Mouse (Mus musculus): ENCODE data around the gene Park7. TPM values are rescaled to one million over a fixed set of nuclear protein-coding genes. Genes with fewer than 3 reads are reported as not detected.

Park7 gene
- polyA plus RNA-seq, 1 experiment = 34.4 TPM

DNA sequence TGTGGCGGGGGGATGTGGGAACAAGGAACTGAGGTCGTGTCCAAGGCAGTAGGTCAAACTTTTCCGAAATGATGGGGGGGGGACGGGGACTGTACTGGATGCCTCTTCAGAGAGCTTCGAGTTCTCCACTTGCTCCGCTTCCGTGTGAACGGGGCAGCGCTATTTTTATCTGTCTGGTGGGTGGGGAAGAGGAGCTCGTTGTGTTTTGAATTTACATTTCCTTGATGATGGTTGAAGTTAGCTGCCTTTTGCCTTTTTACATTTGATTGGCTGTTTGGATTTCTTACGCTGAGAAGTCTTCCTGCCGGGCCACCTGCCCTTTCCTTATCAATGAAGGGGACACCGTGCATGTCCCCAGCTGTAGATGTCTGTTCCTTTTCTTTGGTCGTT, 23.8 kb upstream of the Park7 start:
- TF ChIP-seq GATA1 (IDR thresholded peaks at IDR 0.05; ENCODE audit: low read length) (no peak), TAL1 (IDR thresholded peaks at IDR 0.05; ENCODE audit: low read length) (no peak)
- H3K36me3 ChIP-seq (ENCODE audit: control insufficient read depth) = no peaks in the 10 kb centered on the region
- H3K4me3 ChIP-seq (replicated peaks) = no peak overlapping the region
- no peaks in the 10 kb centered on the region for H3K9me3 ChIP-seq (ENCODE audit: control insufficient read depth, low read length)
- H3K27me3 ChIP-seq (ENCODE audit: control insufficient read depth) = no peaks in the 10 kb centered on the region
- H3K4me1 ChIP-seq (ENCODE audit: control insufficient read depth) = no peaks in the 10 kb centered on the region

DNA sequence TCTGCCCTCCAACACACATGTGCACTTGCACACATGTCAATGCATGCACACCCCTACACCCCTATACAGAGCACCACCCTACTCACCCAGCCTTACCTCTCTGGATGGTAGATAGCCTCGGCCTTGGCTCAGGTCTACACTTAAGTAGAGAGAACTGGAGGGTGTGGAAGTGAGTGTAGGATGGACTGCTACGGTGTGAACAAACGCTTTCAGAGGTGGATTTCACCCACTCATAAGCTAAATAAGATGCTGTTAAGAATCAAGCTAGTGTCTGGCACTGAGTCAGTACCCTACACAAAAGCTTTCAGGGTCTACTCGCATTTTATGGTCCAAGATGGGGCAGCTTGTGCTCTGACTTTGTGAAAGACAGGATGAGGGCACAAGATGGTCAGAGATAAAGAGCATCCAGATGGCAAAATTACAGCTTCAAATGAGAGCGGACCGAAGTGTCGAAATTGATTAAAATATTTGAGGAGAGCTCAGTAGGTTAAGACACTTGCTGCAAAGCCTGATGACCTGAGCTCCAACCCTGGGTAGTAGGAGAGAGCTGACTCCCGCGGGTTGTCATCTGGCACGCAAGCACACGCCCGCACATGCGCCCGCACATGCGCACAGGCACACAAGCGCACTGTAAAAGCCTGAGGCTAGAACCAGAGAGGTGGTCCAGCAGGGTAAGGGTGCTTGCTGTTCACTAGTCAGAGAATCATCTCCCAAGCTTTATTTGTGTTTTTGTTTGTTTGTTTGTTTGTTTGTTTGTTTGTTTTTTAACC, 23.2 kb upstream of the Park7 start:
- no peaks in the 10 kb centered on the region for H3K4me1 ChIP-seq (ENCODE audit: control insufficient read depth)
- no peaks in the 10 kb centered on the region for H3K9me3 ChIP-seq (ENCODE audit: control insufficient read depth, low read length)
- TF ChIP-seq TAL1 (IDR thresholded peaks at IDR 0.05; ENCODE audit: low read length) (no peak), GATA1 (IDR thresholded peaks at IDR 0.05; ENCODE audit: low read length) (no peak)
- H3K4me3 ChIP-seq (replicated peaks) = no peak overlapping the region
- no peaks in the 10 kb centered on the region for H3K36me3 ChIP-seq (ENCODE audit: control insufficient read depth)
- H3K27me3 ChIP-seq (ENCODE audit: control insufficient read depth) = no peaks in the 10 kb centered on the region

DNA sequence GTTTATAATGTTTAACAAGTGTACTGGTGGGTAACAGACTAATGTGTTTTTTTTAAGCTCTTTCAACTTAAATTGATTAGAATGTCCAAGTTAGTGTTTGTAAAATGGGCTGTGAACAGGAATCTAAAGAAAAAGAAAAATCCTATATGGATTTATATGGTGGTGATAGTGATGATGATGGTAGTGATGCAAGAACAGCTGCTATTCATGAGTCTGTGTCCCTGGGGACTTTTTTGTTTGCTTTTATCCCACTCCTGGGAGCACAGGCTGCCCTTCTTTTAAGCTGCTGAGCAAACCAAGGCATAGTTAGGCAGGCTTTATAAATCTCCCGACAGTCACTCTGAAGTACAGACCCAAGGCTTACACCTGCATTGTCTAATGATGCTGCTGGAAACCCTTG, 19.3 kb upstream of the Park7 start:
- Histone ChIP-seq H3K9me3 (ENCODE audit: control insufficient read depth, low read length) (no peaks in the 10 kb centered on the region), H3K4me3 (replicated peaks) (no peak overlapping the region), H3K36me3 (ENCODE audit: control insufficient read depth) (no peaks in the 10 kb centered on the region), H3K4me1 (ENCODE audit: control insufficient read depth) (no peaks in the 10 kb centered on the region), H3K27me3 (ENCODE audit: control insufficient read depth) (peaks cover 5% of the 10 kb centered on the region; the same call in 1 of the 2 replicates)
- TF ChIP-seq GATA1 (IDR thresholded peaks at IDR 0.05; ENCODE audit: low read length) = no peak
- no peak for TF ChIP-seq TAL1 (IDR thresholded peaks at IDR 0.05; ENCODE audit: low read length)

DNA sequence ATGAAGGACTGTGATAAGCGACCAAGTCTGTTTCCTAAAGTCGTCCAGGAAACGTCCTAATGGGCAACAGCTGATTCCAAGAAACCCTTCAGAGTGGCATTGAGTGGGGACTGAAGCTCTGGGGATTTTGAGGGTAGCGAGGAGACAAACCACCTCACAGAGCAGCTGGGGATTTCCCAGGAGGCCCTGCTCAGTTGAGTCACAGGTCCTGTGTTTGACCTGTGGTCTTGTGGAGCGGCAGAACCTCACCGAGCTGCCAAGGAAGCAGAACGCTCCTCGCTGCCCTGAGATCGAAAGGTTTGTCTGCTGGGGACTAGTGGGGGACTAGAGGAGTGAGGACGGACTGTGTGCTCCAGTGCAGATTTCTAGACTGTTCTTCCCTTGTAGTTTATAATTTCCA, 13.6 kb upstream of the Park7 start:
- no peak for TF ChIP-seq GATA1 (IDR thresholded peaks at IDR 0.05; ENCODE audit: low read length)
- TF ChIP-seq TAL1 (IDR thresholded peaks at IDR 0.05; ENCODE audit: low read length) = no peak
- H3K4me3 ChIP-seq (replicated peaks) = no peak overlapping the region

DNA sequence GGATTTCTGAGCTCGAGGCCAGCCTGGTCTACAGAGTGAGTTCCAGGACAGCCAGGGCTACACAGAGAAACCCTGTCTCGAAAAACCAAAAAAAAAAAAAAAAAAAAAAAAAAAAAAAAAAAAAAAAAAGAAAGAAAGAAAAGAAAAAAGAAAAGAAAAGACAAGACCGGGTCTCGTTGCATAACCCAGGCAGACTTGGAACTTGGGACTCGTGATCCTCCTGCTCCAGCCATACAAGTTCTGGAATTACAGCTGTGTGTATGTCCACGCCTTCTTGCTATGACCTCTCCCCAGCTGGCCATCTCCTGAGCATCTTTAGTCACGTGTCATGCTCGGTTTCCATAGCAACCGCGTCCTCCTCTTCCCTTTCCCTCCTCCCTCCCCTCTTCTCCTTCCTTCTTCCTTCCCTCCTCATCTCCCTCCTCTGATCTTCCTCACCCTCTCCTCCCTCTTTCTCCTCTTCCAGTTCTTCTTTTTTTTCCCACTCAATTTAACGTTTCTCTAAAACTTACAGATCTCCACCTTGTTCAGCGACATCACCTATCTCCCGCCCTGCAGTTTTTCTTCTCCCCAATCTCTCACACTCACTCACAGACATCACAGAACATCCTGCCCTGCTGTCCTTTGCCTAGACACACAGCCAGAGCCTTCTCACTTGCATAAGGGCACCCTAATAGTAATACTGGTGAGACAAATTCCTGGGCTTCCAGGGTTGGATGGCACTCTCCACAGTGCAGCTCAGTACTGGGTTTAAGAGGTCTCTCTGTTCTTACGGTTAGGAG, 12.9 kb upstream of the Park7 start:
- H3K4me1 ChIP-seq (ENCODE audit: control insufficient read depth) = peaks cover 5% of the 10 kb centered on the region
- H3K9me3 ChIP-seq (ENCODE audit: control insufficient read depth, low read length) = no peaks in the 10 kb centered on the region
- no peak overlapping the region for H3K4me3 ChIP-seq (replicated peaks)
- TF ChIP-seq TAL1 (IDR thresholded peaks at IDR 0.05; ENCODE audit: low read length) (no peak; the same call in 2 of the 3 replicates), GATA1 (IDR thresholded peaks at IDR 0.05; ENCODE audit: low read length) (no peak)
- peaks cover 14% of the 10 kb centered on the region for H3K27me3 ChIP-seq (ENCODE audit: control insufficient read depth)
- H3K36me3 ChIP-seq (ENCODE audit: control insufficient read depth) = no peaks in the 10 kb centered on the region

More for the DNA sequence above, 13.6 kb upstream of the Park7 start:
- Histone ChIP-seq H3K4me1 (ENCODE audit: control insufficient read depth) (peaks cover 5% of the 10 kb centered on the region), H3K27me3 (ENCODE audit: control insufficient read depth) (peaks cover 14% of the 10 kb centered on the region), H3K36me3 (ENCODE audit: control insufficient read depth) (no peaks in the 10 kb centered on the region), H3K9me3 (ENCODE audit: control insufficient read depth, low read length) (no peaks in the 10 kb centered on the region)

DNA sequence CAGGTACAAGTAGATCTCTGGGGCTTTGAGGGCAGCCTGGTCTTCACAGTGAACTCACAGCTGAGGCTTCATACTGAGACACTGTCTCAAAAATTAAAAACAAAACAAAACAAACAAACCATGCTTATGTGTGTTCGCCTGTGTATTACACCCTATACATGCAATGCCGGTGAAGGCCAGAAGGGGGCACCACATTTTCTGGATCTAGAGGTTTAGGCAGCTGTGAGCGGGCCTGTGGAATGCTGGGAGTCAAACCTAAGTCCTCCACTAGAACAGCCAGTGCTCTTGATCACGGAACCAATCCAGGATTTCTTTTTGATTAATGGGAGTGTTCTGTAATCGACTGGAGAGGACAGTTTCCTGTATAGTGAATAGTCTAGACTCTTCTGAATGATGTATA, 11.7 kb upstream of the Park7 start:
- H3K4me3 ChIP-seq (replicated peaks) = no peak overlapping the region
- no peaks in the 10 kb centered on the region for H3K9me3 ChIP-seq (ENCODE audit: control insufficient read depth, low read length)
- peaks cover 14% of the 10 kb centered on the region for H3K27me3 ChIP-seq (ENCODE audit: control insufficient read depth)
- TF ChIP-seq TAL1 (IDR thresholded peaks at IDR 0.05; ENCODE audit: low read length) (no peak), GATA1 (IDR thresholded peaks at IDR 0.05; ENCODE audit: low read length) (no peak)
- no peaks in the 10 kb centered on the region for H3K36me3 ChIP-seq (ENCODE audit: control insufficient read depth)
- H3K4me1 ChIP-seq (ENCODE audit: control insufficient read depth) = peaks cover 5% of the 10 kb centered on the region

DNA sequence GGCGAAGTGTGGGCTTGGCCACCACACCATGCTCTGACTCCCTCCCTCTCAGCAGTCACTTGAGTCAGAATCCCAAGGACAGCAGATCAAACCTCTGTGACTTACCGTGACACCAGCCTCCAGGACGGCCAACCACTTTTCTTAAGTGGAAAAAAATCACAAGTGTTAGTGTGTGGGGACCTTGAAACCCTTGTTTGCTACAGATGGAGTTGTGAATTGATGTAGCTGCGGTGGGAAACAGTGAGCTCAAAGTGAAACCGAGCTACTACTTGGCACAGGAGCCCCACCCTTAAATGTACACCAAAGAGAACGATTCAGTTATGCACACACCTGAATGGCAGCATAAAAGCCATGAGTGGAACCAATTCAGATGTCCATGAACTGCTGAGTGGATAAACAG, 10.7 kb upstream of the Park7 start:
- Histone ChIP-seq H3K9me3 (ENCODE audit: control insufficient read depth, low read length) (no peaks in the 10 kb centered on the region), H3K4me1 (ENCODE audit: control insufficient read depth) (peaks cover 5% of the 10 kb centered on the region), H3K27me3 (ENCODE audit: control insufficient read depth) (peaks cover 13% of the 10 kb centered on the region), H3K4me3 (replicated peaks) (no peak overlapping the region), H3K36me3 (ENCODE audit: control insufficient read depth) (no peaks in the 10 kb centered on the region)
- TF ChIP-seq TAL1 (IDR thresholded peaks at IDR 0.05; ENCODE audit: low read length) = no peak
- TF ChIP-seq GATA1 (IDR thresholded peaks at IDR 0.05; ENCODE audit: low read length) = no peak

DNA sequence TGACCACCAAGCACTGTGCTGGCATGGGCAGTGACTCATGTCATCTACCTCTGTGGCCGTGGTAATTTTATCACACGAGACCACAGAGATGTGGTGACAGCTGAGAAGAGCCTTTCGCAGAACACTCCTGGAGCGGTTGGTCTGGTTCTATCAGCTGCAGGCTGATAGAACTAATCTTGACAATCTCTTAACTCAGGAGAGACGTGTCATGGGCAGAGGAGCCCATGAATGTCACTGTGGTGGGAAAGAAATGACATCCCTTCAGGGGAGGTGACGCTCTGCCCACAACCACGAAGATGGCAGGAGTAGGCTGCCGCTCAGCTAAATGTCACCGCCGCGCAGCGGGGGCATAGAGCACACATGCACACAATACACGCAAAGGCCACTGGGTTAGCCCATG, 10.1 kb upstream of the Park7 start:
- H3K4me1 ChIP-seq (ENCODE audit: control insufficient read depth) = peaks cover 5% of the 10 kb centered on the region
- peaks cover 8% of the 10 kb centered on the region for H3K27me3 ChIP-seq (ENCODE audit: control insufficient read depth)
- H3K4me3 ChIP-seq (replicated peaks) = no peak overlapping the region
- no peaks in the 10 kb centered on the region for H3K36me3 ChIP-seq (ENCODE audit: control insufficient read depth)
- no peak for TF ChIP-seq TAL1 (IDR thresholded peaks at IDR 0.05; ENCODE audit: low read length)
- TF ChIP-seq GATA1 (IDR thresholded peaks at IDR 0.05; ENCODE audit: low read length) = no peak
- H3K9me3 ChIP-seq (ENCODE audit: control insufficient read depth, low read length) = no peaks in the 10 kb centered on the region

DNA sequence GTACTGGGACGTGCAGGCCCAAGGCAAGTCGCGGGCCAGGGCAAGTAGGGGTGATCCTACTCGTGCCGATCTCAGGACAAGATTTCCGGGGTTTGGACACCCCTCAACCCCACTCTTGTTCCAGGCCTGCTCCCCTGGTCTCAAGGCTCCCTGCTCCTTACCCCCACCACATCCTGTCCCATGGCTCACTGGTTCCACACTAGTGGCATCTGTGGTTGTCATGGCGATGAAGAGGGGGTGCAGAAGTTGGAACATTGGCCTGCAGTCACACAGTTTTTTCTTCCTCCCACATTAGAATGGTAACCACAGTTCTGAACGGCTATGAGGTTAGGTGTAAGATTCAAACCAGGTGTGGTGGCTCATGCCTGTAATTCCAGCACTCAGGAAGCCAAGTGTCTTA, 7.0 kb upstream of the Park7 start:
- Histone ChIP-seq H3K4me3 (replicated peaks) (no peak overlapping the region), H3K36me3 (ENCODE audit: control insufficient read depth) (no peaks in the 10 kb centered on the region), H3K4me1 (ENCODE audit: control insufficient read depth) (peaks cover 5% of the 10 kb centered on the region), H3K9me3 (ENCODE audit: control insufficient read depth, low read length) (no peaks in the 10 kb centered on the region), H3K27me3 (ENCODE audit: control insufficient read depth) (no peaks in the 10 kb centered on the region)
- TF ChIP-seq GATA1 (IDR thresholded peaks at IDR 0.05; ENCODE audit: low read length) (no peak), TAL1 (IDR thresholded peaks at IDR 0.05; ENCODE audit: low read length) (no peak)
